Mouse (Mus musculus): ENCODE results near the gene Kirrel3. TPM values are rescaled to one million over a fixed set of nuclear protein-coding genes. Genes with fewer than 3 reads are reported as not detected.
A peak's percentile ranks its signal among the peaks of the same experiment; 100 is the strongest.

Kirrel3 gene
- polyA plus RNA-seq, 1 experiment from 2014 or later = 1.0 TPM

DNA sequence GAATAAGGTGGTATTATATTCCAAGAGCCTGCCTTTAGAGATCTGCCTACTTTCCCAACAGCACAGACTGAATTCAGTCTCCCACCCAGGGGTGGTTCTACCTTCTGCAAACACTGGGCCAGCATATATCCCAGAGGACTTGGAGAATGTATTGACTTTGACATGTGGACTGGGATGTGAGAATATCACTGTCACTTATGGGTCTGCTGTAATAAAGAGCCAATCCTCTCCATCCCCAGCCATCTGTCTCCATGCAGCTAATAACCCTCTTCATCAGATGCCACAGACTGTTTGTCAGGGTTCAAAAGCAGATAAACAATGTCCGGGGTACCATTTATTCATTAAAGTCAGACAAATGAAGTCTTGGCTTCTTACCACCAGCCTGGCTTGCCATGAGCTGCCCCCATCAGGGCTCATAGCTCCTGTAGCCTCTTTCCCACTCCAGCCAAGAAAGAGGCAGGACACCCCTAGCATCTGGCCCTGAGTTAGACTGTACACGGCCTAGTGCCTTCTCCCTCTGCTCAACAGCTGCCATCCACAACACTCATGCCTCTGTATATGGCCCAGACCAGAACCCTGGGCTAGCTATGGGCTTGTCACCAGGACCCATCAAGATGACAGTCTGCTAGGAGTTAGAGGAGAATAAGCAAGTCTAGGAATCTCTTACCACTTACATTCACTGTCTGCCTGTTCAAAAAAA, 426.7 kb downstream of the Kirrel3 start:
- Histone ChIP-seq H3K4me3 (no peak overlapping the region), H3K36me3 (no peaks in the 10 kb centered on the region), H3K27me3 (ENCODE audit: insufficient read depth, poor library complexity, severe bottlenecking) (no peaks in the 10 kb centered on the region), H3K9me3 (no peaks in the 10 kb centered on the region), H3K27ac (no peak overlapping the region), H3K4me1 (no peaks in the 10 kb centered on the region)
- WGBS = 89% methylated on average over 2 of the region's 2 CpGs
- no peak for DNase-seq (ENCODE audit: low spot score)

DNA sequence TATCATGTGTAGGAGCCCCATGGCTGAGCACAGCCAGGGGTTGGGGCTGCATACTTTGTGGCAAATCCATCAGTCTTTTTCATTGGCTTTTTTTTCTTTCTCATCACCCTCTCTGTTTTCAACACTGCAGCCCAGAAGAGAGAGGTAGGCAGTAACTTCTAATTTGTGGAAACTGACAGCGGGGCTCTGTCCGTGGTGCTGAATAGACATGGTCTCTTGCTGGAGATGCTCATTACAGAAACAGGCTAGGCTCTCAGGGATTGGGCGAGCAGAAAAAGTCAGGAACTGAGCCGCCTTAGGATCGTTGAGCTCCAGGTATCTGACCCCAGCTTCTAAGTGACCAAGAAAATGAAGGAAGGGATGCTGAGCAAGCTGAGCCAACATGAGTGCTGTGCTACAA, 427.3 kb downstream of the Kirrel3 start:
- Histone ChIP-seq H3K9me3 (no peaks in the 10 kb centered on the region), H3K4me3 (no peak overlapping the region), H3K36me3 (no peaks in the 10 kb centered on the region), H3K27ac (no peak overlapping the region), H3K27me3 (ENCODE audit: insufficient read depth, poor library complexity, severe bottlenecking) (no peaks in the 10 kb centered on the region), H3K4me1 (no peaks in the 10 kb centered on the region)
- DNase-seq (ENCODE audit: low spot score) = peak; percentile 79
- 7% methylated on average over 5 of the region's 5 CpGs for WGBS

DNA sequence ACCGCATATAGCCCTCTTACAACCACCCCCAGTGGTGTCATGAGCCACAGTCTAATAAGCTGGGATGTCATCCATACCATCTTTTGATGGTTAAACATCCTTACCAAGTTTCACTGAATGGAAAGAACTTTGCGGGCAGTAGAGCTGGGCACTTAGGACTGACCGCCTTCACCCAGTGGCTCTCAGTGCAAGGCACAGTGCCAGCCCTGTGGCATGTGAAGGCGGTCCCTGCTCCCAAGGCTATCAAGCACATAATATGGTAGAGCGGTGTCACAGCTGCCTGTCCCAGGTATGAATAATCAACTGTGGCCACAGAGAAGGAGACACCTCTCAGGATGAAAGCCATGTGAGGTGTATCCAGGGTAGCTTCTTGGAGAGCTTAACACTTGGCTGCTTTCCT, 433.3 kb downstream of the Kirrel3 start:
- H3K4me1 ChIP-seq = no peaks in the 10 kb centered on the region
- H3K4me3 ChIP-seq = no peak overlapping the region
- H3K9me3 ChIP-seq = no peaks in the 10 kb centered on the region
- H3K27me3 ChIP-seq (ENCODE audit: insufficient read depth, poor library complexity, severe bottlenecking) = no peaks in the 10 kb centered on the region
- WGBS = 87% methylated on average over 5 of the region's 5 CpGs
- no peaks in the 10 kb centered on the region for H3K36me3 ChIP-seq
- no peak for DNase-seq (ENCODE audit: low spot score)
- H3K27ac ChIP-seq = no peak overlapping the region

DNA sequence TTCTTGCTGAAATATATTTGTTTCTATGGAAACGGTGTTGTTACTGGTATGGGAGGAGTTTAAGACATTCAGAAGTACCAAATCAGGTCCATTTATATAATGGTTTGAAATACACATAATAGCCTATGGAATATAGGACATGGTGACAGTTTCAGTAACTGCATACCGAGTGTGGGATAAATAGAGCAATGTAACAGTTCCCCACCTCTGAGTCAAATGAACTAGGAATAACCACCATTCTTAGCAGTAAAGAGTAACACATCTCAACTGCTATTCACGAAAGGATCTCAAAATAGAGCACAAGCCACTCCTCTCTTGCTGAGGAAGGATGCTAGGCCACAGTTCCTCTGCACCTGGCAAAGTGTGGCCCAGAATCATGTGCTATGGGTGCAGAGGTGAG, 434.4 kb downstream of the Kirrel3 start:
- Histone ChIP-seq H3K4me1 (no peaks in the 10 kb centered on the region), H3K9me3 (no peaks in the 10 kb centered on the region), H3K27me3 (ENCODE audit: insufficient read depth, poor library complexity, severe bottlenecking) (no peaks in the 10 kb centered on the region), H3K27ac (no peak overlapping the region), H3K36me3 (no peaks in the 10 kb centered on the region), H3K4me3 (no peak overlapping the region)
- DNase-seq (ENCODE audit: low spot score) = no peak
- WGBS = 67% methylated on average over 3 of the region's 3 CpGs

DNA sequence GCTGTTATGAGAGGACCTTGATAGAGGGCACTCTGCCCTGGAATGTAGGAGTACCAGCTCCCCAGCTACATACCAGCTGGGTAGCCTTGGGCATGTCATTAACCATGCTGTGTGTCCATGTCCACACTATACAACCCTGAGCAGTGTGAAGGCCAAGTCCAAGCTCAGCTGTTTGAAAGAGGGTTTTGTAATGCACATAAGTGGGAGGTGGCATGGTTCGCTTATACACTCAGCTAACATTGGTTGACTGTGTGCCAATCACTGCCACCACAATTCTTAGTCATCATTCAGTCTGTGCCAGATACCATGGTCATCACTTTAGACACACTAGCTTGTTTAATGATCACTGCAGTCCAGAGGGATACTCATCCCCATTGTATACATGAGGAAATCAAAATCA, 436.2 kb downstream of the Kirrel3 start:
- no peak overlapping the region for H3K4me3 ChIP-seq
- DNase-seq (ENCODE audit: low spot score) = no peak
- H3K27me3 ChIP-seq (ENCODE audit: insufficient read depth, poor library complexity, severe bottlenecking) = no peaks in the 10 kb centered on the region
- WGBS = 82% methylated on average over 1 of the region's 1 CpGs
- H3K9me3 ChIP-seq = no peaks in the 10 kb centered on the region
- no peaks in the 10 kb centered on the region for H3K36me3 ChIP-seq
- no peaks in the 10 kb centered on the region for H3K4me1 ChIP-seq
- H3K27ac ChIP-seq = no peak overlapping the region

DNA sequence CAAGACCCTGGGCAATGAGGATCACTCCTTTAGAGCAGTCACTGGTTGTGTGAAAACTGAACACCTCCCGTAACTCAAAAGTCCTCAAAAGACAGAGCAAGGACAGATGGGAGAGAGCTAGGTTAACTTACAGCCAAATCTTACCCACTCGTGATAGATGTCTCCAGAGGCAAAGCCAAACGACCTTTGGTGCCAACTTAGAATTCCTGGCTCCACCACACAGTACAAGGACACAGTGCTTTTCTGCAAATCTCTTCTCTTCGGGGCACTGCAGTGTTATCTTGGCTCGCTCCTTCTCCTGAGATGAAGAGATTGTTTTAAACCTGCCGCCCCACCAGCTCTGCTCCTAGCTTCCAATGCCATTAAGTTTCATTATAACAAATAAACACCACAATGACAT, 437.0 kb downstream of the Kirrel3 start:
- Histone ChIP-seq H3K4me1 (no peaks in the 10 kb centered on the region), H3K27ac (no peak overlapping the region), H3K36me3 (no peaks in the 10 kb centered on the region), H3K4me3 (no peak overlapping the region), H3K27me3 (ENCODE audit: insufficient read depth, poor library complexity, severe bottlenecking) (no peaks in the 10 kb centered on the region), H3K9me3 (no peaks in the 10 kb centered on the region)
- 78% methylated on average over 6 of the region's 6 CpGs for WGBS
- no peak for DNase-seq (ENCODE audit: low spot score)

DNA sequence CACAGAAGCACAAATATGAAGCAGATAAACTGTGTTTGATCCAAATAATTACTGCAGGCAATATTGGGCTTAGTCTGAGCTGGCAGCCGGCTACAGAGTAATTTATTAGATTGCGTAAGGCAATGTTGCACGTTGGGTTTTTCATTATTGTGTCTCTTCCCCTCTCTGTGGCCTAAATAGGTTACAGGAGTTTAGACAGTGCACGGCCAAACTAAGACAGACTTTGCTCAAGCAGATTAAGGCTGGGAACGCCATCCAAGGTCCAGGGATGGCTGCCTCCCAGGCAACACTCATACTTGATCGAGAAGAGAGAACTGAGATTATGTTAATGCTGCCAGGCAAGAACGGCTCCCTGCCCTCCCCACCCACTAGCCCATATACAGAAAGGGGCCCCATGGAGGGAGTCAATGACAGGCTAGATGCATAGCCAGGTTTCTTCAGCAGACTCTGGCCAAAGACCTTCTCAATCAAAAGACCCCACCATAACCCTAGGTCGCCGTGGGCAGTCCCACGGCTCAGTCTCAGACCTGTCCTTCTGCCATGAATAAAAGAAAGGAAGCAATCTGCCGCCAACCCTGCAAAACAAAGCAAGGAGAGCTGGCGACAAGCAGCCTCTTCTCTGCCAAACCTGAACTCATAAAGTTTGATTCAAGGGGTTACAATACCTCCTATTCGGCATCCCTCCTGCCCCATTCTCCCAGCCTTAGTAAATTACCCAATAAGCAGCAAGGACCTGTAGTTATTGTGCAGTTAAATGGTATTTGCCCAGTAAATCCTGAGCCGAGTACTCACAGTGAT, 437.6 kb downstream of the Kirrel3 start:
- Histone ChIP-seq H3K4me3 (no peak overlapping the region), H3K27me3 (ENCODE audit: insufficient read depth, poor library complexity, severe bottlenecking) (no peaks in the 10 kb centered on the region), H3K4me1 (no peaks in the 10 kb centered on the region), H3K27ac (no peak overlapping the region), H3K36me3 (no peaks in the 10 kb centered on the region), H3K9me3 (no peaks in the 10 kb centered on the region)
- no peak for DNase-seq (ENCODE audit: low spot score)
- WGBS = 85% methylated on average over 14 of the region's 14 CpGs

DNA sequence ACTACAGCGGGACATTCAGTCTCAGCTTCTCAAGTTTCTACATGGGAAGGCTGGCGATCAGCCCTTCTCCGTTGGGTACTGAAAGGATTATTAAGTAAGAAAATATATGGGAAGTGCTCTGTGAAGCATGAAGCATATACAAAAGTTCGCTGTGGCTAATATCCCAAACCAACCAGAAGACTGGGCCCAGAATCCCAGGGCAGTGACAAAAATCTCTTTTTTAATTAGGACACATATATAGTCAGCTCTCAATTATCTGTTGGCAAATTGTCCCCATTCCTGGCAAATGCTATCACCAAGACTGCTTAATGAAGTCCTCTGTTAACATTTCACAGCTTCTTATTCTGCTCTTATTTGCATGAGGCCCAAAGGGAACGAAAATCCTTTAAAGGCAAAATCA, 439.9 kb downstream of the Kirrel3 start:
- WGBS = 79% methylated on average over 5 of the region's 5 CpGs
- no peak overlapping the region for H3K4me3 ChIP-seq
- H3K9me3 ChIP-seq = no peaks in the 10 kb centered on the region
- DNase-seq (ENCODE audit: low spot score) = no peak
- H3K27ac ChIP-seq = no peak overlapping the region
- H3K36me3 ChIP-seq = no peaks in the 10 kb centered on the region
- H3K4me1 ChIP-seq = no peaks in the 10 kb centered on the region
- H3K27me3 ChIP-seq (ENCODE audit: insufficient read depth, poor library complexity, severe bottlenecking) = no peaks in the 10 kb centered on the region

DNA sequence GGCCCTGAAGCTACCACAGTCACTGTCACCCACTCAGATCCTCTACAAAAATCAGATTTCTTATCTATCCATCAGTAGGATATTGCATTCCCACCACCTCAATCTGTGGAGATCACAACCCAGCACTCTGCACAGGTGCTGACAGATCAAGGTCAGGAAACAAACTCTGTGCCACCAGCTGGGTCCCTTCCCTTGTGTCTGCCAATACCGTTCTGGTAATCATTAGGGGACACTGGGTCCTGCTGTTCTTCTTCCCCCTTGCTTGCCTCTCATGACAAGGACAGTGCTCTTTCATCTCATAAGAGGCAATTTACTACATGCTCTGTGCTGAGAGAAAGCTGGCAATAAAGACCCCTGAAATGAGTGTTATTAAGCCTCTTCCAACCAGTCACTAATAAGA, 444.7 kb downstream of the Kirrel3 start:
- no peak overlapping the region for H3K4me3 ChIP-seq
- DNase-seq (ENCODE audit: low spot score) = no peak
- no peaks in the 10 kb centered on the region for H3K9me3 ChIP-seq
- no peak overlapping the region for H3K27ac ChIP-seq
- no peaks in the 10 kb centered on the region for H3K27me3 ChIP-seq (ENCODE audit: insufficient read depth, poor library complexity, severe bottlenecking)
- no peaks in the 10 kb centered on the region for H3K4me1 ChIP-seq
- no peaks in the 10 kb centered on the region for H3K36me3 ChIP-seq
- WGBS = 51% methylated on average over 1 of the region's 1 CpGs

DNA sequence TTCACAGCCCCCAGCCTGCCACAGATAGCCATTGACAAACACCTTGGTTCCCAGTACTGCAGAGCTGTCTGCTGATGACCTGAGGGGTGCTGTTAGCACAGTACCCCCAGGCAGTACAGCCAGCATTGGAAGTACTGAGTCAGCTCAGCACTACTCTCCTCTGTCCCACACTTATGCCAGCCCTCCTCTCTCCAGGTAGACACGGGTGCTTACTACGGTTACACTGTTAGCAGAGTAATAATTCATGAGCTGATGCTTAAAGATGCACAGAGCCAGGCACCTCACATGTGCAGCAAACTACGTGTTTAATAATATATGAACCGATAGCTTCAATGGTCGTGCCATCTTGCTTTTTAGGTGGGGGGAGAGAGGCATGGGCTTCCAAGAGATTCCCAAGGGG, 452.4 kb downstream of the Kirrel3 start:
- Histone ChIP-seq H3K27ac (no peak overlapping the region), H3K4me3 (no peak overlapping the region), H3K36me3 (no peaks in the 10 kb centered on the region), H3K9me3 (no peaks in the 10 kb centered on the region), H3K4me1 (peaks cover 4% of the 10 kb centered on the region; the same call in 1 of the 2 replicates), H3K27me3 (ENCODE audit: insufficient read depth, poor library complexity, severe bottlenecking) (0 out of 2 replicates have a peak, but pooled peaks cover 3% of the 10 kb centered on the region)
- DNase-seq (ENCODE audit: low spot score) = no peak
- 90% methylated on average over 5 of the region's 5 CpGs for WGBS

DNA sequence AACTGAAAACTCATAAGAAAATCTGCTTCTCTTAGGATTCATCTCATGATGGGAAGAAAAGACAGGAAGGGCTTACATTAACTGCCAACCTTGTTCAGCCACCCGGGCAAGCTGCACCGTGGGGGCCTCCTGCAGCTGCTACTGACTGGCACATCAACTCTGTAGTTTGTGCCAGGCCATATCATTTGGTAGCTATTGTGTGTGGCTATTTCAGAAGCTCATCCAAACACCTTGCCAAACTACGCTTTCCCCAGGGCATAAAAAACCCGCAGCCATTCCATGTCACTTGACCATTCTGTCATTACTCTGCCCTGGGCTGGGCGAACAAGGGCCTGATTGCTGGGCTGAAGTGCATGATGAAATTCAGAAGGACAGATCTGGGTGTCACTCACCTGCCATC, 453.9 kb downstream of the Kirrel3 start:
- Histone ChIP-seq H3K27ac (no peak overlapping the region), H3K9me3 (no peaks in the 10 kb centered on the region), H3K4me1 (peaks cover 6% of the 10 kb centered on the region; the same call in 1 of the 2 replicates), H3K27me3 (ENCODE audit: insufficient read depth, poor library complexity, severe bottlenecking) (0 out of 2 replicates have a peak, but pooled peaks cover 3% of the 10 kb centered on the region), H3K36me3 (no peaks in the 10 kb centered on the region), H3K4me3 (no peak overlapping the region)
- no peak for DNase-seq (ENCODE audit: low spot score)
- WGBS = 87% methylated on average over 5 of the region's 5 CpGs

DNA sequence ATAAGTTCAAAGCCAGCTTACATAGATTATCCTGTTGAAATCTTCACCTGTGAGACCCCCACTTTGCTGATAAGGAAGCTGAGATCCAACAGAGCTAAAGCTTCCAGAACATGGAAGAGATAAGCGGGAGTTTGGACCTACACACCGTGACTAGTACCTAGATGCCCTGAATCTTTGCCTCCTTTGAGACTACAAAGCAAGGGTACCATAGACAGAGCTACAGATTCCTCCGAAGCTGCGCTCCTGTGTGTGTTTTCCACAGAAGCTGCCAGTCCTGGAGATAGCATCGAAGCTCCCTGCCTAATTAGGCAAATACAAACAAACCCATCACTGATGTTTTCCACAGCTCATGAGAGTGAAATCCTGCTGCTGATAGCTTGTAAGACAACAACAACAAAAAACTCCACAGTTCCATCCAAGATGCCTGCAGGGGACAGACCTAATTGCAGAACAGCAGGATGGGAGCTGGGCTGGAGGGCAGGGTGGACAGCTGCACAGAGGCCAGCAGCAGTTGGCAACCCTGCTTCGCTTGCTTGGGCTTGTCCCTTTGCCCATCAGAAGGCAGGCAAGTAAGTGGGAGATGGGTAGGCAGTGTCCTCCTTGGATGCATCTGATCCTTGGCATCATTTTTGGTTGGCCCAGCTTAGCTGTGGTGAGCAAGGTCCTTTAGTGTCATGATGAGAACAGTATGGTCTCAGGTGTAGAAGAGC, 456.6 kb downstream of the Kirrel3 start:
- H3K4me1 ChIP-seq = peaks cover 8% of the 10 kb centered on the region; the same call in 1 of the 2 replicates
- no peak overlapping the region for H3K4me3 ChIP-seq
- no peaks in the 10 kb centered on the region for H3K36me3 ChIP-seq
- H3K27ac ChIP-seq = no peak overlapping the region
- 0 out of 2 replicates have a peak, but pooled peaks cover 4% of the 10 kb centered on the region for H3K27me3 ChIP-seq (ENCODE audit: insufficient read depth, poor library complexity, severe bottlenecking)
- 59% methylated on average over 6 of the region's 6 CpGs for WGBS
- no peak for DNase-seq (ENCODE audit: low spot score)
- no peaks in the 10 kb centered on the region for H3K9me3 ChIP-seq

DNA sequence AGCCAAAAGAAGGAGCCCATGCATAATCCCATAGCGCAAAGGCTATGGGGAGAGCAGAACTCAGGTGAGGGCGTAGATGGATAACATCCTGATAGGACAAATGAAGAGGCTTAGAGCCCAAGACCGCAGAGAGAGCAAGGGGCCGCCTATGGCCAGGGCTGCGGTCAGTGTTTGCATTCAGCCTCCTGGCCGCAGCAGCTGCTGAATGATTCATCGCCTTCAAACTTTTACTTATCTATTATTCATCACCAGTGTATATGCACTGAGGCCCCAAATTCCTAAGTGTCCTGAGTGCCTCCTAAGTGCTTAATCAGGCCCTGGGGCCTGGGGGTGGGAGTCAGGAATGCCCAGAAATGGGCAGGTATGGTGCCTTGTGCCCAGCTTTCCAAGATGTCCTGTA, 457.3 kb downstream of the Kirrel3 start:
- Histone ChIP-seq H3K27me3 (ENCODE audit: insufficient read depth, poor library complexity, severe bottlenecking) (0 out of 2 replicates have a peak, but pooled peaks cover 8% of the 10 kb centered on the region), H3K4me1 (peaks cover 10% of the 10 kb centered on the region; the same call in 1 of the 2 replicates), H3K9me3 (no peaks in the 10 kb centered on the region), H3K27ac (no peak overlapping the region), H3K36me3 (no peaks in the 10 kb centered on the region), H3K4me3 (no peak overlapping the region)
- no peak for DNase-seq (ENCODE audit: low spot score)
- 70% methylated on average over 7 of the region's 7 CpGs for WGBS
